Mouse (Mus musculus): ENCODE data around the gene Adk. TPM values are rescaled to one million over a fixed set of nuclear protein-coding genes. Genes with fewer than 3 reads are reported as not detected.

Gene Adk
- polyA plus RNA-seq, 1 experiment from 2014 or later = 242 TPM

GRCm38 (mm10) chr14:21118095-21118494 is 65.7 kb downstream of the Adk start:
- Histone ChIP-seq H3K4me2 (peak overlapping the region; percentile 29), H3K27me3 (replicated peaks) (no peaks in the 10 kb centered on the region), H3K4me1 (peaks cover 41% of the 10 kb centered on the region), H3K27ac (replicated peaks) (peak overlapping the region; percentile 69), H3K4me3 (no peak overlapping the region), H3K36me3 (no peaks in the 10 kb centered on the region), H3K9me3 (no peaks in the 10 kb centered on the region), H3K9ac (0 out of 2 replicates have a peak overlapping the region, but pooled peaks have one; percentile 37)
- ATAC-seq (ENCODE audit: extremely low read depth, insufficient number of reproducible peaks, low FRiP score, low TSS enrichment) = no peak
- WGBS = 33% methylated on average over 4 of the region's 4 CpGs

- no peaks in the 10 kb centered on the region for H3K27me3 ChIP-seq (replicated peaks)
- no peaks in the 10 kb centered on the region for H3K9me3 ChIP-seq
- no peak overlapping the region for H3K4me2 ChIP-seq
- WGBS = 42% methylated on average over 9 of the region's 9 CpGs
- H3K4me3 ChIP-seq = no peak overlapping the region
- H3K36me3 ChIP-seq = 0 out of 2 replicates have a peak, but pooled peaks cover 4% of the 10 kb centered on the region
- peaks cover 45% of the 10 kb centered on the region for H3K4me1 ChIP-seq
- peak overlapping the region; percentile 67 for H3K27ac ChIP-seq (replicated peaks)
- no peak overlapping the region for H3K9ac ChIP-seq
- no peak; the same call in 1 of the 2 replicates for ATAC-seq (ENCODE audit: extremely low read depth, insufficient number of reproducible peaks, low FRiP score, low TSS enrichment)
These were observed 67.4 kb downstream of the Adk start for GRCm38 (mm10) chr14:21119653-21120313.

GRCm38 (mm10) chr14:21120473-21120872 is 68.1 kb downstream of the Adk start:
- no peak overlapping the region for H3K4me2 ChIP-seq
- no peak for ATAC-seq (ENCODE audit: extremely low read depth, insufficient number of reproducible peaks, low FRiP score, low TSS enrichment)
- H3K27ac ChIP-seq (replicated peaks) = no peak overlapping the region
- H3K27me3 ChIP-seq (replicated peaks) = no peaks in the 10 kb centered on the region
- 37% methylated on average over 3 of the region's 3 CpGs for whole genome bisulfite sequencing
- H3K36me3 ChIP-seq = 0 out of 2 replicates have a peak, but pooled peaks cover 4% of the 10 kb centered on the region
- H3K9ac ChIP-seq = no peak overlapping the region
- no peak overlapping the region for H3K4me3 ChIP-seq
- H3K4me1 ChIP-seq = peaks cover 43% of the 10 kb centered on the region
- H3K9me3 ChIP-seq = no peaks in the 10 kb centered on the region

GRCm38 (mm10) chr14:21127215-21127614 is 74.8 kb downstream of the Adk start:
- H3K4me3 ChIP-seq = no peak overlapping the region
- H3K36me3 ChIP-seq = 0 out of 2 replicates have a peak, but pooled peaks cover 4% of the 10 kb centered on the region
- no peak overlapping the region for H3K4me2 ChIP-seq
- H3K9me3 ChIP-seq = no peaks in the 10 kb centered on the region
- no peak overlapping the region for H3K9ac ChIP-seq
- no peak overlapping the region for H3K27ac ChIP-seq (replicated peaks)
- H3K27me3 ChIP-seq (replicated peaks) = no peaks in the 10 kb centered on the region
- ATAC-seq (ENCODE audit: extremely low read depth, insufficient number of reproducible peaks, low FRiP score, low TSS enrichment) = no peak
- WGBS = 92% methylated on average over 6 of the region's 6 CpGs
- H3K4me1 ChIP-seq = peaks cover 9% of the 10 kb centered on the region; the same call in 1 of the 2 replicates

- Histone ChIP-seq H3K4me1 (peaks cover 3% of the 10 kb centered on the region; the same call in 1 of the 2 replicates), H3K9ac (no peak overlapping the region), H3K9me3 (no peaks in the 10 kb centered on the region), H3K27ac (replicated peaks) (no peak overlapping the region), H3K4me2 (no peak overlapping the region), H3K4me3 (no peak overlapping the region), H3K27me3 (replicated peaks) (no peaks in the 10 kb centered on the region), H3K36me3 (no peaks in the 10 kb centered on the region)
- no peak for ATAC-seq (ENCODE audit: extremely low read depth, insufficient number of reproducible peaks, low FRiP score, low TSS enrichment)
- WGBS = 46% methylated on average over 1 of the region's 1 CpGs
These were observed 84.5 kb downstream of the Adk start for GRCm38 (mm10) chr14:21136906-21137305.

GRCm38 (mm10) chr14:21142603-21143002 is 90.2 kb downstream of the Adk start:
- no peak for ATAC-seq (ENCODE audit: extremely low read depth, insufficient number of reproducible peaks, low FRiP score, low TSS enrichment)
- H3K9me3 ChIP-seq = no peaks in the 10 kb centered on the region
- H3K36me3 ChIP-seq = no peaks in the 10 kb centered on the region
- no peaks in the 10 kb centered on the region for H3K27me3 ChIP-seq (replicated peaks)
- no peak overlapping the region for H3K9ac ChIP-seq
- H3K4me2 ChIP-seq = no peak overlapping the region
- peaks cover 17% of the 10 kb centered on the region for H3K4me1 ChIP-seq
- no peak overlapping the region for H3K4me3 ChIP-seq
- WGBS = 77% methylated on average over 1 of the region's 1 CpGs
- H3K27ac ChIP-seq (replicated peaks) = no peak overlapping the region

GRCm38 (mm10) chr14:21143406-21144115 is 91.2 kb downstream of the Adk start:
- Histone ChIP-seq H3K36me3 (no peaks in the 10 kb centered on the region), H3K4me1 (peaks cover 17% of the 10 kb centered on the region), H3K9me3 (no peaks in the 10 kb centered on the region), H3K27ac (replicated peaks) (no peak overlapping the region), H3K9ac (no peak overlapping the region), H3K4me2 (no peak overlapping the region), H3K4me3 (no peak overlapping the region), H3K27me3 (replicated peaks) (no peaks in the 10 kb centered on the region)
- ATAC-seq (ENCODE audit: extremely low read depth, insufficient number of reproducible peaks, low FRiP score, low TSS enrichment) = no peak
- WGBS = 76% methylated on average over 8 of the region's 8 CpGs

GRCm38 (mm10) chr14:21147171-21147570 is 94.8 kb downstream of the Adk start:
- Histone ChIP-seq H3K27ac (replicated peaks) (no peak overlapping the region), H3K9me3 (no peaks in the 10 kb centered on the region), H3K9ac (no peak overlapping the region), H3K36me3 (no peaks in the 10 kb centered on the region), H3K4me1 (peaks cover 32% of the 10 kb centered on the region), H3K4me3 (no peak overlapping the region), H3K4me2 (no peak overlapping the region), H3K27me3 (replicated peaks) (no peaks in the 10 kb centered on the region)
- ATAC-seq (ENCODE audit: extremely low read depth, insufficient number of reproducible peaks, low FRiP score, low TSS enrichment) = no peak
- WGBS = 93% methylated on average over 1 of the region's 1 CpGs

GRCm38 (mm10) chr14:21150301-21150700 is 97.9 kb downstream of the Adk start:
- Histone ChIP-seq H3K4me1 (peaks cover 30% of the 10 kb centered on the region), H3K27ac (replicated peaks) (0 out of 2 replicates have a peak overlapping the region, but pooled peaks have one; percentile 20), H3K4me2 (peak overlapping the region; percentile 32), H3K9ac (no peak overlapping the region), H3K36me3 (no peaks in the 10 kb centered on the region), H3K27me3 (replicated peaks) (no peaks in the 10 kb centered on the region), H3K9me3 (no peaks in the 10 kb centered on the region), H3K4me3 (no peak overlapping the region)
- 46% methylated on average over 4 of the region's 4 CpGs for WGBS
- no peak for ATAC-seq (ENCODE audit: extremely low read depth, insufficient number of reproducible peaks, low FRiP score, low TSS enrichment)

GRCm38 (mm10) chr14:21152055-21152454 is 99.7 kb downstream of the Adk start:
- H3K4me1 ChIP-seq = peaks cover 26% of the 10 kb centered on the region
- no peak overlapping the region for H3K4me2 ChIP-seq
- H3K36me3 ChIP-seq = no peaks in the 10 kb centered on the region
- H3K27me3 ChIP-seq (replicated peaks) = no peaks in the 10 kb centered on the region
- no peak overlapping the region for H3K9ac ChIP-seq
- ATAC-seq (ENCODE audit: extremely low read depth, insufficient number of reproducible peaks, low FRiP score, low TSS enrichment) = no peak
- no peak overlapping the region for H3K27ac ChIP-seq (replicated peaks)
- H3K4me3 ChIP-seq = no peak overlapping the region
- 91% methylated on average over 6 of the region's 6 CpGs for WGBS
- no peaks in the 10 kb centered on the region for H3K9me3 ChIP-seq

GRCm38 (mm10) chr14:21165706-21166105 is 113.3 kb downstream of the Adk start:
- H3K4me3 ChIP-seq = no peak overlapping the region
- no peak overlapping the region for H3K9ac ChIP-seq
- H3K9me3 ChIP-seq = no peaks in the 10 kb centered on the region
- no peaks in the 10 kb centered on the region for H3K27me3 ChIP-seq (replicated peaks)
- 0 out of 2 replicates have a peak, but pooled peaks cover under 1% of the 10 kb centered on the region for H3K4me1 ChIP-seq
- ATAC-seq (ENCODE audit: extremely low read depth, insufficient number of reproducible peaks, low FRiP score, low TSS enrichment) = no peak
- WGBS = 87% methylated on average over 10 of the region's 10 CpGs
- 0 out of 2 replicates have a peak, but pooled peaks cover 3% of the 10 kb centered on the region for H3K36me3 ChIP-seq
- H3K27ac ChIP-seq (replicated peaks) = no peak overlapping the region
- H3K4me2 ChIP-seq = no peak overlapping the region
